Mouse (Mus musculus): ENCODE results near the gene Ppef1.

DNA sequence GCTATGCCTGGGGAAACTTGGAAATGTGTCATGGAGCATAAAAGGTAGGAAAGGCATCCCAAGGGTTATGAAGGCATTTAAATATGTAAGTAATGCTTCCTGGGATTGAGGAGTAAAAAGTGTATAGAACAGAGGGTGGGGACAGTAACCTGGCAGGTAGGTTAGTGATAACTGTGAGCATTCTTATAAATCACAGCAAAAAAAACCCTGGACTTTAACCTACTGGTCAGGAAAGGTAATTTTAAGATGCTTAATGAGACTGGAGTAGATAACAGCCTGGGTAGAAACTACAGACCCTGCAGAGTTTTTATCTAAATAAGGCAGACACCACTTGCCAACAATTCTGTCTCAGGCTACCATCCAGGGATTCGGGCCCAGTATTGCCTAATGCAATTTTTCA, 13.1 kb upstream of the Ppef1 start:
- no peak for TF ChIP-seq POLR2AphosphoS5 (IDR thresholded peaks at IDR 0.05; ENCODE audit: insufficient replicate concordance, low read depth, low read length)
- no peak for TF ChIP-seq CTCF (IDR thresholded peaks at IDR 0.05; ENCODE audit: low read depth, low read length)
